Mouse (Mus musculus) bone marrow macrophage, adult 2 months (primary cell): Measurements from ENCODE around the gene Gm10972.
"Not testable (repeated sequence)": the region's sequence is repeated elsewhere in the genome, so short reads cannot be mapped to it uniquely, and the experiment has no call there.

ENCODE experiments used
- CTCF ChIP-seq: IDR thresholded peaks from 2 replicates; pipeline ENCODE4 v1.5.1; 2012; ENCODE audit warnings: low read depth, mild to moderate bottlenecking, low read length, moderate library complexity
- POLR2A ChIP-seq: IDR thresholded peaks from 2 replicates; pipeline ENCODE4 v1.6.1; 2012; ENCODE audit warnings: mild to moderate bottlenecking, low read depth, low read length, borderline replicate concordance

DNA sequence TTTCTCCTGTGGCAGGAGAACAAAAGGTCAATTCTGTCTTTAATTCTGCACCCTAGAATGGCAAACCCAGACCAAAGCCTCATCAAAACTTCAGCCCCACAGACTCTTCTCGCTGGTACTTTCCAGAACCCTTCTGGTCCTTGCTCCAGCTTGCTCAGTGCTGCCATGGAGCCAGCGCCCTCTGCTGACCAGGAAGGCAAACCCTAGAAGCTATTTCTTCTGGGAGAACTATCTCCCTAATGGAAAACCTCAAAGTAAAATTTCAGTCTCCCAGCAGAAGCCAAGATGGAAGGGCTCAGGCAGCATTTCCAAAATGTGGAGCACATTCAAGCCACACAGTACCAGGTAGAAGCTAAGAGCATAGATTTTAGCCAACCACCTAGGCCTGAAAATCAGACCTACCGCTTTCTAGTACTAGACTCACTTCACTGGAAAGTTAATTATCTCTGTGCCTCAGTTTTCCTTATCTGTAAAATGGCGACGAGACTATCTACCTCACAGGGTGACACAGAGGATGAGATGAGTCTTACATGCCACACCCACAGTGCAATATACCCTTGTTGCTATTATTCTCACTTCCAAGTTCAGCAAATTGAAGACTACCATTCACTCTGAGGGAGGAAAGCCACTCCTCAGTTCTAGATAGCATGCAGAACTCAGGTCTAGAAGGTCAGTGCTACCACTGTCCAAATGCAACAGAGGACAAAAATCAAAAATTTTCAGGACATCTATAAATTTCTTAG lies 22.3 kb downstream of the Gm10972 start:
- TF ChIP-seq CTCF, POLR2A: not testable (repeated sequence)
